Mouse (Mus musculus) brown adipose tissue, adult 24 weeks (tissue): ENCODE data around the gene Ccdc116. TPM values are rescaled to one million over a fixed set of nuclear protein-coding genes. Genes with fewer than 3 reads are reported as not detected.

Experiments used
- H3K27ac ChIP-seq: fragments of 200-500 bp; replicated peaks from 2 replicates; pipeline ENCODE4 v1.5.1; 2012; ENCODE audit warnings: low read depth, mild to moderate bottlenecking, low read length
- H3K4me1 ChIP-seq: fragments of 200-500 bp; 2 replicates; pipeline ENCODE4 v1.6.1; 2012; ENCODE audit warnings: low read length, mixed read lengths; ENCODE audit not compliant: control insufficient read depth, insufficient read depth, insufficient read length
- H3K4me3 ChIP-seq: fragments of 200-500 bp; 2 replicates; pipeline ENCODE4 v1.5.1; 2012; ENCODE audit warnings: low read depth, mild to moderate bottlenecking, low read length, moderate library complexity; ENCODE audit not compliant: insufficient read depth
- polyA plus RNA-seq: library from polyadenylated mRNA; stranded (reverse); fragments of >200 nt; gene quantifications from 2 replicates; pipeline ENCODE4 v1.2.4, GENCODE M21; 2012; ENCODE audit not compliant: missing spikeins, insufficient read depth, insufficient read length

Ccdc116 gene
- polyA plus RNA-seq, 1 experiment = not detected

DNA sequence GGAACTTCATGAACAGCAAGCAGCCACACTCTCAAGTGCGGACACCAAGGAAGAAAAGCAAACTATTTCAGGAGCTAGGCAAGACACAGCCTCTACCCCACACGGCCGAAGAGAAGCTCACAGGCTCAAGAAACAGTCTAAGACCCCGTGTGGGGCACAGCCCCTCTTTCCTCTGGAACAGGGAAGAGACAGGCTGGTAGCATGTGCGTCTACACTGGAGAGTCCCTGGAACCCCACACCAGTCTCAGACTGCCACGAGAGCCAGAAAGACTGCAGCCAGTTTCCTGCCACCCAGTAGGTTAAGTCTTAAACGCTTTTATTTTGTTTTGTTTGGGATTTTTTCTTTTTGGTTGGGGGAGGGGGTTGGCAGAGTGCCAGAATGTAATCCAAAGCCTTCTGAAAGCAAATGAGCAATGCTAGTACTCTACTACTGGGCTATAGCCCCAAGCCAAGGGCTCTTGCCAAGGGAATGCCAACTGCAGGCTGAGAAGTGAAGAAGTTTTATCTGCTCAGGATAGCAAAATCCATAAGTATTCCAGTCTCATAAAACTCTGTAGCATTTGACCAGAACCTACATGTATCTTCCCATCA is 44.3 kb downstream of the Ccdc116 start:
- Histone ChIP-seq H3K4me3 (no peak overlapping the region), H3K27ac (no peak overlapping the region), H3K4me1 (no peaks in the 10 kb centered on the region; the same call in 1 of the 2 replicates)

DNA sequence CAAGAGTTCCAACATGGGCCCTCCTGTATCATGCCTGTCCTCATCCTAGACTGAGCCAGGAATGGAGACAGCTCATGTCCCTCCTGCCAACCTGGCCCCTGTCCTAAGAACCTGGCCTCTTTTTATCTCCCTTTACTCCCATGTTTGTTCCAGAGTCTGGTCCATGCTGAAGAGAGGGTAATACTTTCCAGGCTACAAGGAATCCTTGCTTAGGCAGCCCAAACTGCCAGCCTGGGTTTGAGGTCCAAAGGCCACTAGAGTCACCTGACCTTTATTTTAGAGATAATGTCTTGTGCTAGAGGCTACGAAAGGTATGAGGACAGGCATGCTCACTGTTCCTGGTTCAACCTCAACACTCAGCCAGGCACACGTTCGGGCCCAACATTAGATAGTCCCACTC is 50.1 kb downstream of the Ccdc116 start:
- Histone ChIP-seq H3K4me3 (no peak overlapping the region), H3K4me1 (no peaks in the 10 kb centered on the region), H3K27ac (no peak overlapping the region)

Other genes with a start within 250 kb of the Ccdc116 start
- 76.5 and 81.1 TPM in 2 replicates for gene Mapk1, start 163.8 kb downstream of the Ccdc116 start, polyA plus RNA-seq
- gene Ypel1, start 77.5 kb downstream of the Ccdc116 start, polyA plus RNA-seq = 1.0 and 3.8 TPM in 2 replicates
- gene Ppil2, start 36.0 kb downstream of the Ccdc116 start, polyA plus RNA-seq = 48.5 and 51.7 TPM in 2 replicates
- gene 2610318N02Rik, start 22.1 kb downstream of the Ccdc116 start, polyA plus RNA-seq = not detected in 2 replicates
- gene Sdf2l1, start 14.8 kb downstream of the Ccdc116 start, polyA plus RNA-seq = 4.7 and 4.8 TPM in 2 replicates
- gene Ydjc, start 2.6 kb downstream of the Ccdc116 start, polyA plus RNA-seq = not detected in 2 replicates
- gene Ube2l3, start 55.4 kb upstream of the Ccdc116 start, polyA plus RNA-seq = 142 and 156 TPM in 2 replicates
- not detected in 2 replicates for gene Rimbp3, start 61.4 kb upstream of the Ccdc116 start, polyA plus RNA-seq
- gene Hic2, start 86.3 kb upstream of the Ccdc116 start, polyA plus RNA-seq = 0.54 and 0.71 TPM in 2 replicates
- gene Tmem191c, start 128.8 kb upstream of the Ccdc116 start, polyA plus RNA-seq = not detected in 2 replicates
- gene Serpind1, start 184.1 kb upstream of the Ccdc116 start, polyA plus RNA-seq = not detected in 2 replicates